Mouse (Mus musculus): ENCODE measurements around the gene Nfil3.
A peak's percentile ranks its signal among the peaks of the same experiment; 100 is the strongest.

Nfil3 gene

GRCm38 (mm10) chr13:52980951-52981421 is at the start of gene Nfil3:
TSS of gene Nfil3 (minus strand) at chr13:52981073.
- peak; percentile 83 to 92 for DNase-seq

GRCm38 (mm10) chr13:53024285-53024684 is 43.4 kb upstream of the Nfil3 start:
- no peak for DNase-seq

- DNase-seq = no peak
These were observed 39.4 kb upstream of the Nfil3 start for GRCm38 (mm10) chr13:53020282-53020681.

GRCm38 (mm10) chr13:53019532-53019931 is 38.7 kb upstream of the Nfil3 start:
- DNase-seq = peak in 1 of 2 experiments; percentile 39

GRCm38 (mm10) chr13:53018976-53019375 is 38.1 kb upstream of the Nfil3 start:
- DNase-seq = no peak

- DNase-seq = peak; percentile 47 to 61
These were observed 37.1 kb upstream of the Nfil3 start for GRCm38 (mm10) chr13:53017983-53018382.

GRCm38 (mm10) chr13:53017117-53017516 is 36.2 kb upstream of the Nfil3 start:
- no peak for DNase-seq

- DNase-seq = no peak
These were observed 30.6 kb upstream of the Nfil3 start for GRCm38 (mm10) chr13:53011426-53011825.

- DNase-seq = peak; percentile 60 to 84
These were observed 27.8 kb upstream of the Nfil3 start for GRCm38 (mm10) chr13:53008489-53009184.

GRCm38 (mm10) chr13:53007781-53008180 is 26.9 kb upstream of the Nfil3 start:
- DNase-seq = no peak

GRCm38 (mm10) chr13:53003286-53003685 is 22.4 kb upstream of the Nfil3 start:
- no peak for DNase-seq

GRCm38 (mm10) chr13:53001511-53001935 is 20.6 kb upstream of the Nfil3 start:
- peak in 1 of 2 experiments; percentile 73 for DNase-seq

GRCm38 (mm10) chr13:53000481-53000880 is 19.6 kb upstream of the Nfil3 start:
- DNase-seq = no peak

GRCm38 (mm10) chr13:52998541-52998940 is 17.7 kb upstream of the Nfil3 start:
- no peak for DNase-seq

GRCm38 (mm10) chr13:52997806-52998205 is 16.9 kb upstream of the Nfil3 start:
- no peak for DNase-seq

GRCm38 (mm10) chr13:52996201-52996600 is 15.3 kb upstream of the Nfil3 start:
- DNase-seq = no peak

GRCm38 (mm10) chr13:52994197-52994881 is 13.5 kb upstream of the Nfil3 start:
- no peak for DNase-seq

- no peak for DNase-seq
These were observed 9.3 kb upstream of the Nfil3 start for GRCm38 (mm10) chr13:52990139-52990538.

- DNase-seq = no peak
These were observed 8.1 kb upstream of the Nfil3 start for GRCm38 (mm10) chr13:52989005-52989404.

- DNase-seq = no peak
These were observed 7.0 kb upstream of the Nfil3 start for GRCm38 (mm10) chr13:52987880-52988279.

GRCm38 (mm10) chr13:52986215-52986780 is 5.4 kb upstream of the Nfil3 start:
- peak in 1 of 2 experiments; percentile 18 for DNase-seq

- DNase-seq = peak; percentile 53 to 56
These were observed 4.8 kb upstream of the Nfil3 start for GRCm38 (mm10) chr13:52985508-52986214.

GRCm38 (mm10) chr13:52982703-52983102 is 1.8 kb upstream of the Nfil3 start:
- DNase-seq = peak; percentile 83 to 92

All from lung, postnatal 4 days (tissue).